Mouse (Mus musculus) heart, postnatal 0 days (tissue): ENCODE data around the gene Kptn. TPM values are rescaled to one million over a fixed set of nuclear protein-coding genes. Genes with fewer than 3 reads are reported as not detected.

Source experiments
- ATAC-seq: fragments of 200-750 bp; cut with Nextera tagmentation; 2 replicates; pipeline ENCODE4 v1.8.0; 2017; ENCODE audit warnings: low read depth, moderate number of reproducible peaks, moderate library complexity; ENCODE audit not compliant: insufficient read depth
- DNase-seq: peaks from one replicate; pipeline ENCODE4 v3.0.0-alpha.2; 2016; ENCODE audit warnings: low spot score
- H3K27ac ChIP-seq: fragments of 300-500 bp; sonication (generic); 2 replicates; pipeline ENCODE4 v1.5.1; 2014; ENCODE audit warnings: low read depth, mild to moderate bottlenecking
- H3K27me3 ChIP-seq: fragments of 300-500 bp; sonication (generic); 2 replicates; pipeline ENCODE4 v1.6.1; 2014; ENCODE audit warnings: low read length, mixed read lengths; ENCODE audit not compliant: control insufficient read depth, insufficient read depth
- H3K36me3 ChIP-seq: fragments of 300-500 bp; sonication (generic); replicated peaks from 2 replicates; pipeline ENCODE4 v1.6.1; 2014; ENCODE audit warnings: low read length, mixed read lengths; ENCODE audit not compliant: control insufficient read depth, insufficient read depth
- H3K4me1 ChIP-seq: fragments of 300-500 bp; sonication (generic); 2 replicates; pipeline ENCODE4 v1.6.1; 2014; ENCODE audit warnings: antibody characterized with exemption; ENCODE audit not compliant: control insufficient read depth, insufficient read depth
- H3K4me2 ChIP-seq: fragments of 300-500 bp; sonication (generic); 2 replicates; pipeline ENCODE4 v1.6.1; 2014; ENCODE audit warnings: low read depth, mild to moderate bottlenecking, low read length, moderate library complexity
- H3K4me3 ChIP-seq: fragments of 300-500 bp; sonication (generic); 2 replicates; pipeline ENCODE4 v1.5.1; 2014; ENCODE audit warnings: low read depth, low read length
- H3K9ac ChIP-seq: fragments of 300-500 bp; sonication (generic); replicated peaks from 2 replicates; pipeline ENCODE4 v1.6.1; 2014; ENCODE audit warnings: low read depth, low read length, mixed read lengths
- H3K9me3 ChIP-seq: fragments of 300-500 bp; sonication (generic); replicated peaks from 2 replicates; pipeline ENCODE4 v1.6.1; 2016; ENCODE audit warnings: low read length; ENCODE audit not compliant: control insufficient read depth
- CTCF ChIP-seq: IDR thresholded peaks from 2 replicates; pipeline ENCODE4 v1.5.1; 2016; ENCODE audit warnings: antibody characterized with exemption, control low read depth, low read depth
- EP300 ChIP-seq: IDR thresholded peaks from 2 replicates; pipeline ENCODE4 v1.6.1; 2016; ENCODE audit warnings: antibody characterized with exemption, low read depth
- WGBS: fragments of 180-500 bp; shearing (Covaris S2); extraction: QIAGEN DNeasy Blood & Tissue Kit; methylation state at CpG from one replicate; pipeline ENCODE4 v1.1.7; 2014; 5-methylcytosine and 5-hydroxymethylcytosine counted together
- polyA plus RNA-seq: library from polyadenylated mRNA; unstranded; fragments of >200 nt; fragmentation: Nextera tagmentation; extraction: Ambion mirVana; gene quantifications from 2 replicates; pipeline ENCODE4 v1.2.1, GENCODE M21; 2015
- total RNA-seq: library from RNA; depleted of rRNA; stranded (reverse); fragments of >200 nt; gene quantifications from 2 replicates; pipeline ENCODE4 v1.2.3, GENCODE M21; 2014; ENCODE audit warnings: low replicate concordance; rRNA removed

Kptn gene
- total and polyA plus RNA-seq, 2 experiments from 2014 or later, result 26.2 to 40.1 TPM

GRCm38 (mm10) chr7:16172141-16172581 lies 52.5 kb downstream of the Kptn start:
- ATAC-seq, result no peak
- Histone ChIP-seq H3K27ac (no peak overlapping the region), H3K4me3 (no peak overlapping the region), H3K4me1 (peaks cover 3% of the 10 kb centered on the region; the same call in 1 of the 2 replicates), H3K4me2 (no peak overlapping the region), H3K9me3 (0 out of 2 replicates have a peak, but pooled peaks cover 6% of the 10 kb centered on the region), H3K9ac (no peak overlapping the region), H3K36me3 (no peaks in the 10 kb centered on the region), H3K27me3 (0 out of 2 replicates have a peak, but pooled peaks cover 3% of the 10 kb centered on the region)
- 25% methylated on average over 1 of the region's 1 CpGs for WGBS
- no peak for DNase-seq
- no peak for TF ChIP-seq EP300

GRCm38 (mm10) chr7:16172586-16173140 lies 53.0 kb downstream of the Kptn start:
- Histone ChIP-seq H3K4me3 (no peak overlapping the region), H3K36me3 (no peaks in the 10 kb centered on the region), H3K9me3 (0 out of 2 replicates have a peak, but pooled peaks cover 5% of the 10 kb centered on the region), H3K4me1 (peaks cover 3% of the 10 kb centered on the region; the same call in 1 of the 2 replicates), H3K27me3 (0 out of 2 replicates have a peak, but pooled peaks cover 3% of the 10 kb centered on the region), H3K27ac (no peak overlapping the region), H3K4me2 (no peak overlapping the region), H3K9ac (no peak overlapping the region)
- TF ChIP-seq CTCF (no peak), EP300 (no peak)
- no peak for DNase-seq
- WGBS, result 18% methylated on average over 1 of the region's 1 CpGs
- no peak for ATAC-seq

GRCm38 (mm10) chr7:16173146-16173545 lies 53.5 kb downstream of the Kptn start:
- WGBS, result 62% methylated on average over 5 of the region's 5 CpGs

GRCm38 (mm10) chr7:16174597-16175541 lies 55.2 kb downstream of the Kptn start, which contains the start of gene Meis3:
TSS of gene Meis3 (plus strand) at chr7:16175090.
- TF ChIP-seq EP300 (no peak), CTCF (peak; percentile 48)
- ATAC-seq (peak; percentile 73), DNase-seq (peak; percentile 30)
- Histone ChIP-seq H3K36me3 (no peaks in the 10 kb centered on the region), H3K27ac (no peak within 1 kb of the TSS), H3K4me3 (peak within 1 kb of the TSS; percentile 57), H3K9me3 (0 out of 2 replicates have a peak, but pooled peaks cover 4% of the 10 kb centered on the region), H3K4me1 (peaks cover 3% of the 10 kb centered on the region; the same call in 1 of the 2 replicates), H3K9ac (peak within 1 kb of the TSS; percentile 54), H3K4me2 (peak within 1 kb of the TSS; percentile 73), H3K27me3 (0 out of 2 replicates have a peak, but pooled peaks cover 3% of the 10 kb centered on the region)
- WGBS, result under 1% methylated on average over 34 of the region's 42 CpGs

More at GRCm38 (mm10) chr7:16173146-16173545, 53.5 kb downstream of the Kptn start:
- H3K4me3 ChIP-seq, result no peak overlapping the region
- H3K9ac ChIP-seq, result no peak overlapping the region
- no peak for TF ChIP-seq EP300
- H3K27me3 ChIP-seq, result 0 out of 2 replicates have a peak, but pooled peaks cover 3% of the 10 kb centered on the region
- 0 out of 2 replicates have a peak, but pooled peaks cover under 1% of the 10 kb centered on the region for H3K9me3 ChIP-seq
- no peaks in the 10 kb centered on the region for H3K36me3 ChIP-seq
- peaks cover 3% of the 10 kb centered on the region; the same call in 1 of the 2 replicates for H3K4me1 ChIP-seq
- no peak for DNase-seq
- no peak for ATAC-seq
- no peak overlapping the region for H3K4me2 ChIP-seq
- no peak overlapping the region for H3K27ac ChIP-seq

GRCm38 (mm10) chr7:16175542-16175931 lies 55.8 kb downstream of the Kptn start:
- WGBS, result 5% methylated on average over 10 of the region's 10 CpGs
- Histone ChIP-seq H3K36me3 (no peaks in the 10 kb centered on the region), H3K9me3 (0 out of 2 replicates have a peak, but pooled peaks cover 4% of the 10 kb centered on the region), H3K27me3 (0 out of 2 replicates have a peak, but pooled peaks cover 3% of the 10 kb centered on the region), H3K4me3 (peak overlapping the region; percentile 57), H3K4me1 (peaks cover 3% of the 10 kb centered on the region; the same call in 1 of the 2 replicates), H3K9ac (peak overlapping the region; percentile 54), H3K27ac (no peak overlapping the region), H3K4me2 (peak overlapping the region; percentile 73)
- DNase-seq (no peak), ATAC-seq (peak; percentile 12)
- TF ChIP-seq CTCF (no peak), EP300 (no peak)

Other genes with a start within 250 kb of the Kptn start
- not detected in 2 replicates for gene Crx, start 239.9 kb upstream of the Kptn start, total RNA-seq
- gene Crx, start 239.9 kb upstream of the Kptn start, polyA plus RNA-seq, result not detected in 2 replicates
- gene Crxos, start 237.3 kb upstream of the Kptn start, total RNA-seq, result not detected in 2 replicates
- not detected in 2 replicates for gene Crxos, start 237.3 kb upstream of the Kptn start, polyA plus RNA-seq
- gene Selenow, start 197.5 kb upstream of the Kptn start, total RNA-seq, result 292 and 404 TPM in 2 replicates
- gene Selenow, start 197.5 kb upstream of the Kptn start, polyA plus RNA-seq, result 632 and 642 TPM in 2 replicates
- gene Nop53, start 173.8 kb upstream of the Kptn start, total RNA-seq, result 81.6 and 102 TPM in 2 replicates
- 120 and 128 TPM in 2 replicates for gene Nop53, start 173.8 kb upstream of the Kptn start, polyA plus RNA-seq
- gene Ehd2, start 152.3 kb upstream of the Kptn start, total RNA-seq, result 66.7 and 80.0 TPM in 2 replicates
- gene Ehd2, start 152.3 kb upstream of the Kptn start, polyA plus RNA-seq, result 47.5 and 48.7 TPM in 2 replicates
- gene Bicra, start 72.0 kb upstream of the Kptn start, total RNA-seq, result 2.6 and 7.2 TPM in 2 replicates
- 2.0 and 2.4 TPM in 2 replicates for gene Bicra, start 72.0 kb upstream of the Kptn start, polyA plus RNA-seq
- gene Zfp541, start 58.1 kb upstream of the Kptn start, total RNA-seq, result 0.54 TPM in 1 of 2 replicates, not detected in the other
- not detected in 2 replicates for gene Zfp541, start 58.1 kb upstream of the Kptn start, polyA plus RNA-seq
- 259 and 452 TPM in 2 replicates for gene Napa, start 21.4 kb upstream of the Kptn start, total RNA-seq
- 144 and 154 TPM in 2 replicates for gene Napa, start 21.4 kb upstream of the Kptn start, polyA plus RNA-seq
- gene Slc8a2, start 9.9 kb downstream of the Kptn start, total RNA-seq, result 0.57 and 1.2 TPM in 2 replicates
- gene Slc8a2, start 9.9 kb downstream of the Kptn start, polyA plus RNA-seq, result 0.03 and 0.05 TPM in 2 replicates
- 8.1 and 9.3 TPM in 2 replicates for gene Meis3, start 55.2 kb downstream of the Kptn start, total RNA-seq
- 7.7 and 9.1 TPM in 2 replicates for gene Meis3, start 55.2 kb downstream of the Kptn start, polyA plus RNA-seq
- gene Dhx34, start 102.1 kb downstream of the Kptn start, total RNA-seq, result 16.7 and 19.8 TPM in 2 replicates
- 6.1 and 7.2 TPM in 2 replicates for gene Dhx34, start 102.1 kb downstream of the Kptn start, polyA plus RNA-seq
- 0.04 and 0.65 TPM in 2 replicates for gene C5ar2, start 124.3 kb downstream of the Kptn start, total RNA-seq
- gene C5ar2, start 124.3 kb downstream of the Kptn start, polyA plus RNA-seq, result 0.60 and 0.67 TPM in 2 replicates
- 2.0 and 3.3 TPM in 2 replicates for gene C5ar1, start 139.6 kb downstream of the Kptn start, total RNA-seq
- 1.9 and 2.2 TPM in 2 replicates for gene C5ar1, start 139.6 kb downstream of the Kptn start, polyA plus RNA-seq
- 9.8 and 10.7 TPM in 2 replicates for gene Inafm1, start 153.7 kb downstream of the Kptn start, total RNA-seq
- 7.7 and 9.6 TPM in 2 replicates for gene Inafm1, start 153.7 kb downstream of the Kptn start, polyA plus RNA-seq
- 5.7 and 43.7 TPM in 2 replicates for gene Ccdc9, start 166.9 kb downstream of the Kptn start, total RNA-seq
- 4.7 and 7.2 TPM in 2 replicates for gene Ccdc9, start 166.9 kb downstream of the Kptn start, polyA plus RNA-seq
- 7.3 and 14.6 TPM in 2 replicates for gene Bbc3, start 188.5 kb downstream of the Kptn start, total RNA-seq
- gene Bbc3, start 188.5 kb downstream of the Kptn start, polyA plus RNA-seq, result 5.6 and 6.6 TPM in 2 replicates